Mouse (Mus musculus) mouse trophoblast stem cell (cell line): Measurements from ENCODE around the gene Bmp6.

ENCODE experiments used
- in situ Hi-C, 2 experiments: fragments of 300-500 bp; cut with MseI, MboI; formaldehyde crosslinking; loops; 2 replicates in 1 of 2; 3 replicates in 1 of 2; pipeline ENCODE4 v1.15.1; 2025

Gene Bmp6

GRCm38 (mm10) chr13:38544769-38545445, 200.0 kb downstream of the Bmp6 start:
- in situ Hi-C loops, result no loop called here

- in situ Hi-C loops, result no loop called here
These were observed 200.6 kb downstream of the Bmp6 start for GRCm38 (mm10) chr13:38545460-38545859.

GRCm38 (mm10) chr13:38546754-38547153, 201.8 kb downstream of the Bmp6 start:
- in situ Hi-C loops, result no loop called here

- in situ Hi-C loops, result no loop called here
These were observed 202.8 kb downstream of the Bmp6 start for GRCm38 (mm10) chr13:38547717-38548116.

- in situ Hi-C loops, result no loop called here
These were observed 203.8 kb downstream of the Bmp6 start for GRCm38 (mm10) chr13:38548681-38549080.
